ENCODE assay signal across 19 mouse cellular contexts in the genomic region with DNA sequence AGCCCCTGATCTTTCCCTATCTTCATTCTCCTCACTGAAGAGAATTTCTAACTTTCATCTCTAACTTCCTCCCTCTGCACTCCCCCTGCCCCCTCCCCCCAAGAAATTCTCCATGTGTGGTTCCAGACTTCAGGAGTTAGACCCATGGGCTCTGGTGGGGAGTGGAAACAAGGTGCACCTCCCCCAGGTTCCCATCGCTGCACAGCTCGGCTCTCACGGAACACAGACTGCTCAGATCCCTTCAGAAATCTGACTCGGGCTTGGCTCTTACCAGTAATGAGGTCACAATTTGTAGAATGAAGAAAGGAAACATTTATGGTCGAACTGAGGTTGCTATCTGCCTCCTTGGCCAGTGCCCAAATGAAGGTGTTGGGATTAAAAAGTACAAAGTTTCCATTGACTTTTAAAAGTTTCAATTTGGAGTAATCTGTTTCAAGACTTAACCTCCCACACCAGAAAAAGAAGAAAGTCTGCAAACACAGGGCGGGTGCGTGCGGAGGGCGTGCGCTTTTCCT. TPM values are rescaled to one million over a fixed set of nuclear protein-coding genes. Genes with fewer than 3 reads are reported as not detected.
"Had no signal": no experiment of that assay in that cellular context is flagged by ENCODE, and none has a peak within 500 bp of the region (broad histone marks: within the 10 kb centered on the region; RNA-seq: fewer than 3 reads in every experiment).

No protein-coding gene starts in this region.

- DNase-seq: kidney, adult 18-20 months; lung, embryonic 14.5 days; lung, postnatal 10 days; lung, postnatal 4 days; midbrain, embryonic 14.5 days; right cerebral cortex, postnatal 14 days had no signal

- H3K9me3 ChIP-seq: limb, embryonic 15.5 days; liver, embryonic 12.5 days; midbrain, embryonic 10.5 days; neural tube, embryonic 12.5 days; stomach, embryonic 15.5 days had no signal

- H3K36me3 ChIP-seq: limb, embryonic 15.5 days; liver, embryonic 12.5 days; midbrain, embryonic 10.5 days; neural tube, embryonic 12.5 days; stomach, embryonic 15.5 days had no signal

- H3K4me2 ChIP-seq: limb, embryonic 15.5 days; liver, embryonic 12.5 days; lung, embryonic 14.5 days; neural tube, embryonic 12.5 days; stomach, embryonic 15.5 days had no signal

- H3K27me3 ChIP-seq: limb, embryonic 15.5 days; liver, embryonic 12.5 days; neural tube, embryonic 12.5 days; stomach, embryonic 15.5 days had no signal

- H3K27ac ChIP-seq: layer of hippocampus, adult 2 months; limb, embryonic 15.5 days; liver, embryonic 12.5 days; midbrain, embryonic 10.5 days; neural tube, embryonic 12.5 days; stomach, embryonic 15.5 days had no signal

- H3K4me1 ChIP-seq: liver, embryonic 12.5 days; midbrain, embryonic 10.5 days; neural tube, embryonic 12.5 days; stomach, embryonic 15.5 days had no signal

- H3K4me3 ChIP-seq: layer of hippocampus, adult 2 months; limb, embryonic 15.5 days; liver, embryonic 12.5 days; midbrain, embryonic 10.5 days; neural tube, embryonic 12.5 days; stomach, embryonic 15.5 days had no signal

- H3K9ac ChIP-seq: limb, embryonic 15.5 days; liver, embryonic 12.5 days; lung, embryonic 14.5 days; neural tube, embryonic 12.5 days; stomach, embryonic 15.5 days had no signal

- ATAC-seq: liver, embryonic 12.5 days had no signal

RNA-seq across cellular contexts. Expression of a gene that starts 12.0 kb away (rescaled TPM):
- total RNA-seq: layer of hippocampus, adult 2 months; layer of hippocampus, postnatal 10 days; left cerebral cortex, postnatal 36 days had no signal
- polyA plus RNA-seq: intestine, embryonic 14.5 days; limb, embryonic 15.5 days; liver, embryonic 12.5 days; liver, embryonic 16.5 days; lung, embryonic 14.5 days; midbrain, embryonic 10.5 days; midbrain, embryonic 14.5 days; neural tube, embryonic 12.5 days had no signal

RNA-seq across cellular contexts. Expression of a gene that starts 38.6 kb away (rescaled TPM):
- total RNA-seq: layer of hippocampus, adult 2 months; layer of hippocampus, postnatal 10 days; left cerebral cortex, postnatal 36 days had no signal
- polyA plus RNA-seq: intestine, embryonic 14.5 days; limb, embryonic 15.5 days; liver, embryonic 12.5 days; lung, embryonic 14.5 days; midbrain, embryonic 14.5 days; neural tube, embryonic 12.5 days had no signal

RNA-seq across cellular contexts. Expression of a gene that starts 39.2 kb away (rescaled TPM):
- total RNA-seq: megakaryocyte, adult 5-6 weeks; monocyte, adult 5-6 weeks; neutrophil, adult 5-6 weeks had no signal
